Mouse (Mus musculus) kidney, postnatal 0 days (tissue): ENCODE data around the gene Efcab2. TPM values are rescaled to one million over a fixed set of nuclear protein-coding genes. Genes with fewer than 3 reads are reported as not detected.

Experiments
- ATAC-seq: fragments of 200-750 bp; cut with Nextera tagmentation; replicated peaks from 2 replicates; pipeline ENCODE4 v1.8.0; 2017; ENCODE audit warnings: low read depth, moderate number of reproducible peaks, moderate TSS enrichment, moderate library complexity; ENCODE audit not compliant: low FRiP score
- DNase-seq: peaks from one replicate; pipeline ENCODE4 v3.0.0-alpha.2; 2016; ENCODE audit warnings: low spot score
- H3K27ac ChIP-seq: fragments of 300-500 bp; sonication (generic); 2 replicates; pipeline ENCODE4 v1.5.1; 2014; ENCODE audit warnings: mild to moderate bottlenecking
- H3K27me3 ChIP-seq: fragments of 300-500 bp; sonication (generic); 2 replicates; pipeline ENCODE4 v1.6.1; 2014; ENCODE audit warnings: low read length, mixed read lengths; ENCODE audit not compliant: insufficient read depth
- H3K36me3 ChIP-seq: fragments of 300-500 bp; sonication (generic); 2 replicates; pipeline ENCODE4 v1.6.1; 2014; ENCODE audit warnings: low read length, mixed read lengths; ENCODE audit not compliant: insufficient read depth
- H3K4me1 ChIP-seq: fragments of 300-500 bp; sonication (generic); replicated peaks from 2 replicates; pipeline ENCODE4 v1.6.1; 2014; ENCODE audit warnings: antibody characterized with exemption, low read length, mixed read lengths; ENCODE audit not compliant: insufficient read depth
- H3K4me2 ChIP-seq: fragments of 300-500 bp; sonication (generic); 2 replicates; pipeline ENCODE4 v1.6.1; 2014; ENCODE audit warnings: mild to moderate bottlenecking, low read length, moderate library complexity, mixed read lengths
- H3K4me3 ChIP-seq: fragments of 300-500 bp; sonication (generic); replicated peaks from 2 replicates; pipeline ENCODE4 v1.5.1; 2014; ENCODE audit warnings: low read depth, low read length
- H3K9ac ChIP-seq: fragments of 300-500 bp; sonication (generic); 2 replicates; pipeline ENCODE4 v1.6.1; 2014; ENCODE audit warnings: low read depth, low read length
- H3K9me3 ChIP-seq: fragments of 300-500 bp; sonication (generic); replicated peaks from 2 replicates; pipeline ENCODE4 v1.6.1; 2016; ENCODE audit warnings: low read length, inconsistent platforms, mixed read lengths
- CTCF ChIP-seq: IDR thresholded peaks from 2 replicates; pipeline ENCODE4 v1.5.1; 2016; ENCODE audit warnings: antibody characterized with exemption, low read depth, mild to moderate bottlenecking, moderate library complexity
- WGBS: fragments of 180-500 bp; shearing (Covaris S2); extraction: QIAGEN DNeasy Blood & Tissue Kit; methylation state at CpG from one replicate; pipeline ENCODE4 v1.1.7; 2014; 5-methylcytosine and 5-hydroxymethylcytosine counted together
- polyA plus RNA-seq: library from polyadenylated mRNA; unstranded; fragments of >200 nt; fragmentation: Nextera tagmentation; extraction: Ambion mirVana; gene quantifications from 2 replicates; pipeline ENCODE4 v1.2.1, GENCODE M21; 2015

The Efcab2 gene
- polyA plus RNA-seq, 1 experiment from 2014 or later: 8.1 TPM

- Histone ChIP-seq H3K36me3 (no peaks in the 10 kb centered on the region), H3K9me3 (no peaks in the 10 kb centered on the region), H3K27me3 (no peaks in the 10 kb centered on the region), H3K27ac (no peak overlapping the region), H3K4me1 (no peaks in the 10 kb centered on the region), H3K4me2 (no peak overlapping the region), H3K4me3 (no peak overlapping the region), H3K9ac (no peak overlapping the region)
- TF ChIP-seq CTCF: no peak
- 98% methylated on average over 1 of the region's 1 CpGs for WGBS
- DNase-seq (no peak), ATAC-seq (no peak)
These were observed 41.2 kb downstream of the Efcab2 start for GRCm38 (mm10) chr1:178447036-178447435.

GRCm38 (mm10) chr1:178448271-178448744 is 42.4 kb downstream of the Efcab2 start:
- ATAC-seq: no peak
- 60% methylated on average over 6 of the region's 6 CpGs for WGBS
- no peak for DNase-seq

GRCm38 (mm10) chr1:178449172-178449571 is 43.3 kb downstream of the Efcab2 start:
- Histone ChIP-seq H3K4me2 (no peak overlapping the region), H3K9ac (no peak overlapping the region), H3K4me1 (no peaks in the 10 kb centered on the region), H3K9me3 (no peaks in the 10 kb centered on the region), H3K36me3 (no peaks in the 10 kb centered on the region), H3K27ac (no peak overlapping the region), H3K4me3 (no peak overlapping the region), H3K27me3 (no peaks in the 10 kb centered on the region)
- peak; percentile 88 for TF ChIP-seq CTCF
- 20% methylated on average over 3 of the region's 3 CpGs for WGBS
- ATAC-seq (peak; percentile 82), DNase-seq (peak; percentile 86)

More at GRCm38 (mm10) chr1:178448271-178448744, 42.4 kb downstream of the Efcab2 start:
- Histone ChIP-seq H3K27ac (no peak overlapping the region), H3K36me3 (no peaks in the 10 kb centered on the region), H3K9ac (no peak overlapping the region), H3K27me3 (no peaks in the 10 kb centered on the region), H3K4me1 (no peaks in the 10 kb centered on the region), H3K9me3 (no peaks in the 10 kb centered on the region), H3K4me3 (no peak overlapping the region), H3K4me2 (no peak overlapping the region)
- no peak for TF ChIP-seq CTCF

- Histone ChIP-seq H3K9ac (no peak overlapping the region), H3K4me2 (no peak overlapping the region), H3K27ac (no peak overlapping the region), H3K4me3 (no peak overlapping the region), H3K9me3 (no peaks in the 10 kb centered on the region), H3K4me1 (no peaks in the 10 kb centered on the region), H3K36me3 (no peaks in the 10 kb centered on the region), H3K27me3 (no peaks in the 10 kb centered on the region)
- WGBS: 87% methylated on average over 2 of the region's 2 CpGs
- DNase-seq (no peak), ATAC-seq (no peak)
- no peak for TF ChIP-seq CTCF
These were observed 44.0 kb downstream of the Efcab2 start for GRCm38 (mm10) chr1:178449933-178450332.

- no peaks in the 10 kb centered on the region for H3K9me3 ChIP-seq
- ATAC-seq (no peak), DNase-seq (no peak)
- H3K9ac ChIP-seq: no peak overlapping the region
- H3K4me2 ChIP-seq: no peak overlapping the region
- no peak overlapping the region for H3K27ac ChIP-seq
- H3K27me3 ChIP-seq: no peaks in the 10 kb centered on the region
- WGBS: 90% methylated on average over 3 of the region's 3 CpGs
- TF ChIP-seq CTCF: no peak
- no peaks in the 10 kb centered on the region for H3K36me3 ChIP-seq
- H3K4me1 ChIP-seq: no peaks in the 10 kb centered on the region
- H3K4me3 ChIP-seq: no peak overlapping the region
These were observed 48.2 kb downstream of the Efcab2 start for GRCm38 (mm10) chr1:178454125-178454524.

- H3K9ac ChIP-seq: no peak overlapping the region
- no peak overlapping the region for H3K4me2 ChIP-seq
- H3K27ac ChIP-seq: no peak overlapping the region
- no peak for DNase-seq
- no peaks in the 10 kb centered on the region for H3K36me3 ChIP-seq
- no peaks in the 10 kb centered on the region for H3K9me3 ChIP-seq
- 83% methylated on average over 1 of the region's 1 CpGs for WGBS
- H3K4me3 ChIP-seq: no peak overlapping the region
- H3K4me1 ChIP-seq: no peaks in the 10 kb centered on the region
- no peak for TF ChIP-seq CTCF
- no peaks in the 10 kb centered on the region for H3K27me3 ChIP-seq
- no peak for ATAC-seq
These were observed 49.2 kb downstream of the Efcab2 start for GRCm38 (mm10) chr1:178455120-178455519.

GRCm38 (mm10) chr1:178458029-178458428 is 52.1 kb downstream of the Efcab2 start:
- ATAC-seq: no peak

More at GRCm38 (mm10) chr1:178458029-178458428, 52.1 kb downstream of the Efcab2 start:
- Histone ChIP-seq H3K27me3 (no peaks in the 10 kb centered on the region), H3K36me3 (no peaks in the 10 kb centered on the region), H3K4me3 (no peak overlapping the region), H3K4me2 (no peak overlapping the region), H3K9me3 (no peaks in the 10 kb centered on the region), H3K9ac (no peak overlapping the region), H3K27ac (no peak overlapping the region), H3K4me1 (no peaks in the 10 kb centered on the region)
- no peak for DNase-seq
- 74% methylated on average over 2 of the region's 2 CpGs for WGBS
- no peak for TF ChIP-seq CTCF
